ENCODE assay signal across 21 mouse cellular contexts in the genomic region with DNA sequence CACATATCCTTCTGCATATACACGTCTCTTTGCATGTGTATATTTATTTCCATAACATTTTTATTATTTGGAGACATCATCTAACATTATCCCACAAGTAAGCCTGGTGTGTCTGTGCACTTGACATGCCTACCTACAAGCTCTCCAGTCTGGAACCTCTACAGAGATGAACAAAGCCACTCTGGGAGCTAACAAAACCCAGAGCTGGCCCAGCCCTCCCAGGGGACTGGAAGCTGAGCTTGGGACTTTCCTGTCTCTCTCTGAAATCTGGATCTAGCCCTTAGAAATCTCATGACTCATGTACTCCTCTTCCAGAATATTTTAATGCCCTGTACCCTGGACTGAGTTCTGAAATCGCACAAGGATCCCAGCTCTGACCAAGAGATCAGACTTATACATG.
DNase-seq lines count a peak whose midpoint lies in the region; ATAC-seq lines count a peak whose summit lies in the region.
"Had no signal": no experiment of that assay in that cellular context is flagged by ENCODE, and none has a peak within 500 bp of the region (broad histone marks: within the 10 kb centered on the region; RNA-seq: fewer than 3 reads in every experiment).

No protein-coding gene starts in this region.

- no peak overlapping the region for H3K9ac ChIP-seq in midbrain, embryonic 11.5 days (ENCODE audit: low read length)
- H3K9ac ChIP-seq in midbrain, embryonic 16.5 days (ENCODE audit: low read depth, low read length), result no peak overlapping the region
- H3K9ac ChIP-seq: embryonic facial prominence, embryonic 12.5 days; forebrain, embryonic 13.5 days; forebrain, embryonic 15.5 days; forebrain, postnatal 0 days had no signal

- H3K36me3 ChIP-seq in midbrain, embryonic 11.5 days (ENCODE audit: control insufficient read depth, insufficient read depth, low read length), result no peaks in the 10 kb centered on the region
- H3K36me3 ChIP-seq in midbrain, embryonic 16.5 days (ENCODE audit: control insufficient read depth, insufficient read depth, low read length), result no peaks in the 10 kb centered on the region
- H3K36me3 ChIP-seq: embryonic facial prominence, embryonic 10.5 days; embryonic facial prominence, embryonic 12.5 days; forebrain, embryonic 15.5 days; G1E had no signal

- H3K27me3 ChIP-seq in midbrain, embryonic 11.5 days (ENCODE audit: control insufficient read depth, insufficient read depth, low read length), result no peaks in the 10 kb centered on the region
- H3K27me3 ChIP-seq in midbrain, embryonic 16.5 days (ENCODE audit: control insufficient read depth, insufficient read depth, low read depth, low read length), result no peaks in the 10 kb centered on the region
- H3K27me3 ChIP-seq: embryonic facial prominence, embryonic 12.5 days; forebrain, embryonic 13.5 days; forebrain, embryonic 15.5 days had no signal

- DNase-seq in heart, adult 11 months, result peak; percentile 51
- DNase-seq in heart, adult 18-20 months, result no peak
- DNase-seq in midbrain, embryonic 11.5 days (ENCODE audit: low spot score, missing footprints), result peak; percentile 51
- DNase-seq in yolk sac, embryonic 10.5 days (ENCODE audit: low spot score), result no peak
- DNase-seq: adrenal gland, adult 8-10 months; adrenal gland, postnatal 14 days; adrenal gland, postnatal 36 days; cerebellum, adult 11-12 months; cerebellum, adult 2 months; cerebellum, adult 9-10 months; cerebellum, postnatal 10 days; cerebellum, postnatal 25 days; forebrain, postnatal 0 days had no signal

- no peak overlapping the region for H3K4me3 ChIP-seq in midbrain, embryonic 11.5 days (ENCODE audit: low read depth, low read length)
- no peak overlapping the region for H3K4me3 ChIP-seq in midbrain, embryonic 16.5 days (ENCODE audit: low read depth, low read length)
- H3K4me3 ChIP-seq: embryonic facial prominence, embryonic 10.5 days; embryonic facial prominence, embryonic 12.5 days; forebrain, embryonic 13.5 days; forebrain, embryonic 15.5 days had no signal

- no peak overlapping the region for H3K27ac ChIP-seq in midbrain, embryonic 11.5 days (ENCODE audit: low read depth, low read length)
- H3K27ac ChIP-seq in midbrain, embryonic 16.5 days (ENCODE audit: low read length), result no peak overlapping the region
- H3K27ac ChIP-seq: embryonic facial prominence, embryonic 10.5 days; embryonic facial prominence, embryonic 12.5 days; forebrain, embryonic 13.5 days; forebrain, embryonic 15.5 days had no signal

- peaks cover 12% of the 10 kb centered on the region for H3K4me1 ChIP-seq in midbrain, embryonic 11.5 days (ENCODE audit: control insufficient read depth, insufficient read depth, low read length)
- H3K4me1 ChIP-seq in midbrain, embryonic 16.5 days (ENCODE audit: control insufficient read depth, insufficient read depth, low read length), result peaks cover 3% of the 10 kb centered on the region; the same call in 1 of the 2 replicates
- H3K4me1 ChIP-seq: forebrain, embryonic 15.5 days had no signal

- no peaks in the 10 kb centered on the region for H3K9me3 ChIP-seq in midbrain, embryonic 11.5 days (ENCODE audit: control insufficient read depth, low read length)
- no peaks in the 10 kb centered on the region for H3K9me3 ChIP-seq in midbrain, embryonic 16.5 days (replicated peaks; ENCODE audit: control insufficient read depth, low read length, poor library complexity, severe bottlenecking)
- H3K9me3 ChIP-seq: embryonic facial prominence, embryonic 10.5 days; embryonic facial prominence, embryonic 12.5 days; forebrain, embryonic 13.5 days; forebrain, embryonic 15.5 days had no signal

- WGBS in midbrain, embryonic 11.5 days, result 84% methylated on average over 2 of the region's 2 CpGs
- WGBS in midbrain, embryonic 16.5 days, result 91% methylated on average over 2 of the region's 2 CpGs

- ATAC-seq in midbrain, embryonic 11.5 days (ENCODE audit: low FRiP score), result no peak
- no peak for ATAC-seq in midbrain, embryonic 16.5 days
- ATAC-seq: activated CD4-positive, CD25-positive, alpha-beta regulatory T cell, adult 4 months; forebrain, embryonic 13.5 days; forebrain, embryonic 15.5 days; forebrain, postnatal 0 days; Patski had no signal

- H3K4me2 ChIP-seq in midbrain, embryonic 11.5 days, result no peak overlapping the region
- H3K4me2 ChIP-seq in midbrain, embryonic 16.5 days (ENCODE audit: low read length), result no peak overlapping the region
- H3K4me2 ChIP-seq: embryonic facial prominence, embryonic 12.5 days; forebrain, embryonic 13.5 days; forebrain, embryonic 15.5 days had no signal

Comparison
In these comparisons a context has a peak if more than half of its experiments do, and no peak if none do; other contexts are left out.
1. DNase-seq: peak in heart, adult 11 months (single experiment) and midbrain, embryonic 11.5 days (single experiment); none in heart, adult 18-20 months (0 of 2) and yolk sac, embryonic 10.5 days (single experiment).